Mouse (Mus musculus) kidney, adult 2 months (tissue): ENCODE measurements around the gene Spata13.

Source experiments
- CTCF ChIP-seq: fragments of 200-500 bp; conservative IDR thresholded peaks from 2 replicates; pipeline ENCODE4 v1.5.1; 2011; ENCODE audit warnings: low read depth, mild to moderate bottlenecking, control low read depth, low read length, moderate library complexity, mixed read lengths; ENCODE audit not compliant: insufficient read depth, insufficient read length
- POLR2A ChIP-seq: fragments of 200-500 bp; IDR thresholded peaks from one replicate; pipeline ENCODE4 v1.6.1; 2011; ENCODE audit warnings: low read depth, low read length, control low read depth

GRCm38 (mm10) chr14:60698980-60699379 lies 65.2 kb downstream of the Spata13 start:
- no peak for TF ChIP-seq CTCF
- TF ChIP-seq POLR2A = no peak
